Mouse (Mus musculus): ENCODE measurements around the gene Il6st.
A peak's percentile ranks its signal among the peaks of the same experiment; 100 is the strongest.

The Il6st gene

DNA sequence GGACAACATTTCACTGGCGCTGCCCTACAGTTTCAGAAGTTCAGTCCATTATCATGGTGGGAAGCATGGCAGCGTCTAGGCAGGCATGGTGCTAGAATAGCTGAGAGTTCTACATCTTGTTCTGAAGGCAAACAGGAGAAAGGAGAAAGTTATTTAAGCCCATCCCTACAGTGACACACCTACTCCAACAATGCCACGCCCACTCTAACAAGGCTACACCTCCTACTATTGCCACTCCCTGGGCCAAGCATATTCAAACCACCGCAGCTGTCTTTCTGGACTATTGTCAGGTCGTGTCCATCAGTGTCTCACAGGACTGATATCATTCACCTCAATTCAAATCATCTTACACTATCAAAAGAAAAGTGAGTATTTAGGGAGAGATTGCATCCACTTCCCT, 22.8 kb downstream of the Il6st start:
- no peak for DNase-seq

DNA sequence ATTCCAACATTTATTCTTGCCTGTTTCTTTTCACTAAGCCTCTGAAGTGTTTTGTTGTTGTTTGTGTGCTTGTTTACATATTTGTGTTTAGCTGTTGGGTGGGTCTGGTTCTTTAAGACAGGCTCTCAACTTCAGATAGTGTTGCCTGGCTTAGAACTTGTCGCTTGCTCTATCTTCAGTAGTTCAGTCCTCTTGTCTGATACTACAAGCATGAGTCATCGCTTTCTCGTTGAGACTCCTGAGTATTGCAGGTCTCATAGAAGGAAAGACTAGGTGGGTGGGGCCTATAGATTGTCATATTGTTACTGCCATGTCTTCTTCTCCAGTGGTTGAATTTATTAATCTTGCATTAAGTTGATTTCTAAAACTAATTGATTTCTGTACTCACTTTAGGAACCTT, 26.2 kb downstream of the Il6st start:
- no peak for DNase-seq

- DNase-seq = no peak
Observed at GRCm38 (mm10) chr13:112491636-112492284, 27.9 kb downstream of the Il6st start.

- DNase-seq = no peak
Observed at GRCm38 (mm10) chr13:112492285-112492678, 28.4 kb downstream of the Il6st start.

DNA sequence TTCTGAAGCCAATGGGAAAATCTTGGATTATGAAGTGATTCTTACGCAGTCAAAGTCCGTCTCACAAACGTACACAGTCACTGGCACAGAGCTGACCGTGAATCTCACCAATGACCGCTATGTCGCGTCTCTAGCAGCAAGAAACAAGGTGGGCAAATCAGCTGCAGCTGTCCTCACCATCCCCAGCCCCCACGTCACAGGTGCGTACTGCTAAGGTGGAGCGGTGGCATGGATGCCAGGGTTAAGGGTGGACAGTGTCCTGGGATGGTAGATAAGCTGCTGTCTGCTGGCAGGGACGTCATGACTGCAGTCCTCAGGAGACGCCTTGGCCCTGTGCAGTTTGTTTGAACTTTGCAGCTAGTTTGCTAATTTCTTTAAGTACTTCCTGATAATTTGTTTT, 30.7 kb downstream of the Il6st start:
- DNase-seq = no peak

- DNase-seq = no peak
Observed at GRCm38 (mm10) chr13:112500027-112500426, 36.2 kb downstream of the Il6st start.

DNA sequence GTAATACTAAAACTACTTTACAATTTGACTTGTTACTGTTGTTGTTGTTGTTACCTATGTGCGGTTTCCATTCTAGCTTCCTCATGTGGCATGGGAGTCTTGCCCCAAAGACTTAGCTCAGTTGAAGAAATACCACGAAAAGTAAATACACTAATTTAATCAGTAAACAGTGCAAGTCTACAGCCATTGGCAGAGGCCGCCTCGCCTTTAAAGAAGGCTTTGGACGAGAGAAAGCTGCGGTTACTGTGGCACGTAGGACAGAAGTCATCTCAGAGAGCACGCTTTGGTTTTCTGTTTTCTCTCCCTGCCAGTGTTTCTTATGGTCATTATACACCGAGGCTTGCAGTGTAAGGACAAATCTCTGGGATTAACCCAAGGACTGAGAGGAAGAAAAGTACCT, 36.6 kb downstream of the Il6st start:
- DNase-seq = no peak

DNA sequence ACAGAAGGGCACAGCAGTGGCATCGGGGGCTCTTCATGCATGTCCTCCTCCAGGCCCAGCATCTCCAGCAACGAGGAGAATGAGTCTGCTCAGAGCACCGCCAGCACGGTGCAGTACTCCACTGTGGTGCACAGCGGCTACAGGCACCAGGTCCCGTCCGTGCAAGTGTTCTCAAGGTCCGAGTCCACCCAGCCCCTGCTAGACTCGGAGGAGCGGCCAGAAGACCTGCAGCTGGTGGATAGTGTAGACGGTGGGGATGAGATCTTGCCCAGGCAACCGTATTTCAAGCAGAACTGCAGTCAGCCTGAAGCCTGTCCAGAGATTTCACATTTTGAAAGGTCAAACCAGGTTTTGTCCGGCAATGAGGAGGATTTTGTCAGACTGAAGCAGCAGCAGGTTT, 40.0 kb downstream of the Il6st start:
- DNase-seq = no peak

- no peak for DNase-seq
Observed at GRCm38 (mm10) chr13:112505436-112505835, 41.6 kb downstream of the Il6st start.

- peak; percentile 42 for DNase-seq
Observed at GRCm38 (mm10) chr13:112506766-112507165, 42.9 kb downstream of the Il6st start.

DNA sequence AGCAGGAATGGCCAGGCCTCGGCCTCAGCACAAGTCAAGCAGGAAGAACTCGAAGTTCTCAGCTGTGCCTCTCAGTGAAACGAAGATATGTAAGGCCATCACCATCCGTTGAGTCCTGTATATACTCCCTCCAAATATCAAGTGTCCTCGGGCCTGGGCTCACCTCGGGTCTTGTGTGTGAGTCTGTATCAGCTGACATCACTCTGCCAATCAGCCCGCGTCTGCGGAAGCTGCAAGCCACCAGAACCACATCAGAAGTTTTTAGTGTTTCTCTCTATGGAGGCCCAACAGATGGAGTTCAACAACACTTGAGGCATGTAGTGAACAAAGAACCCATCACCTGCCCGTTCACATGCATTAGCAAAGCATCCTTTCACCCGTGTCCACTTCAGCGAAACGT, 43.8 kb downstream of the Il6st start:
- no peak for DNase-seq

DNA sequence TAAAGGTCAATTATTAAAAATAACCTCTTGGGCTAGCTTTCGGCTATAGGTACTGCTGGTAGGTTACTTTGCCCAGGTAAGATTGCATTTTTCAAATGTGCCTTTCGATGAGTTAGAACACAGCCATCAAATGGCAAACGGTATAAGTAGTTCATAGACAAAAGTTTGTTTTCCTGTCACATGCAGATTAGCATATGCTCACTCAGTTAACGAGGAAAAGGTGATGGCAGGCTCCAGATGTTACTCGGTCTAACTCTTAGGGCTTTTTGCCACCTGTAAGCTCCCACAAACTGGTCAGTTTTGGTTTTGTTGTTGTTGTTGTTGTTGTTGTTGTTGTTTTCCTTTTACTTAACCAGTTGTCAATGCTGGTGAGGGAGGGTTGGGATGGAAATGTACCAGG, 44.6 kb downstream of the Il6st start:
- no peak for DNase-seq

- DNase-seq = peak; percentile 78
Observed at GRCm38 (mm10) chr13:112509465-112509864, 45.6 kb downstream of the Il6st start.

- DNase-seq = no peak
Observed at GRCm38 (mm10) chr13:112510437-112511212, 46.8 kb downstream of the Il6st start.

DNA sequence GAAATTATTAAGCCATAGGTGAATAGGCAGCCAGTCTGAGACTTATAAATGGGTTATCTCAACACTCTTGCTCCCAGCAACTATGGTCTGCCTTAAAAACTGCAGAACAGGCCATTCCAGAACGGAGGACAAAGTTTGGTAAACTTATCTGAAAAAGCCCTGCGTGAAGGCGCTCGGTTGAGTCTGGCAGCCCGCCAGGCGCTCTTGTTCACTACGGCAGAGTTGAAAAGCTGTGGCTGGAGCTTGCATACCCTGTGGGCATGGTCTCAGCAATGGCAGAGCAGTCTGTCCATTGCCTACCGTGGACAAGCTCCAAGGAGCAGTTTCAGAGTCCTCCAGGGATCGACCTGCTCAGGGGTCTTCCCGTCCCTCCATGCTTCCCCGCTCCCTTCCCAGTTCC, 47.4 kb downstream of the Il6st start:
- DNase-seq = peak; percentile 61

GRCm38 (mm10) chr13:112511810-112512209, 47.9 kb downstream of the Il6st start:
- DNase-seq = no peak

- no peak for DNase-seq
Observed at GRCm38 (mm10) chr13:112512824-112513223, 49.0 kb downstream of the Il6st start.

- no peak for DNase-seq
Observed at GRCm38 (mm10) chr13:112514546-112514945, 50.7 kb downstream of the Il6st start.

DNA sequence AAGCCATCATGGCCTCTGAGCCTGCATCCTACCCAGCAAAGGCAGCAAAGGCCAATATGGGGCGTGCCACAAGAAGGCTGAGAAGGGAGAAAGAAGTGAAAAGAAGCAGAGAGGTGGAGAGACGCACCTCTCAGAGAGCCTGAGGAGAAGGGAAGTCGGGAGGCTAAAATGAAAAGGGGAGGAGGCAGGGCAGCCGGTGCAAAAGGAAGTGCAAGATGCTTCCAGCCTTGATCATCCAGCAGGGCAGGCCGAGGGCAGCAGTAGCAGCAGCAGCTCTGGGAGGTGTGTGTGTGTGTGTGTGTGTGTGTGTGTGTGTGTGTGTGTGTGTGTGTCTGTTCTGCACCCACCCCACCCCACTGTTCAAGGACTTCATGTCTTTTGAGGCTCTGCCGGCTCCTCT, 58.4 kb downstream of the Il6st start:
- no peak for DNase-seq

DNA sequence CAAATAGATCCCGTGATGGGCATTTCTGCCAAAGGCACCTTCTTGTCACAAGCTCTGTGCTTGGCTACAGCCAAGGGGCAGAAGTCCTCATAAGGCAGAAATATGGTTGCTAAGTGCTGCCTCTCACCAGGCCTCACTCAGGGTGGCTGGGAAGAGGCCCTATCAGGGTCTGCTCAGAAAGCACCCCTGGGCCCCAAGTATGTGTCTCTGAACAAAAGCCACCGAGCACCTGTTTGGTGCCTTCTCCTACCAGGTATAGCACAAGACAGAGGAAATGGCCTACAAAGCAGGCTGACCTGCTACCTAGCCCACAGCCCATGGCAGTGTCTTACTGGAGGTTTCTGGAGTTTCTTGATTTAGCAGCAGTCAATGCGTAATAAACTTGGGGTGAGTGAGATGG, 59.0 kb downstream of the Il6st start:
- no peak for DNase-seq

DNA sequence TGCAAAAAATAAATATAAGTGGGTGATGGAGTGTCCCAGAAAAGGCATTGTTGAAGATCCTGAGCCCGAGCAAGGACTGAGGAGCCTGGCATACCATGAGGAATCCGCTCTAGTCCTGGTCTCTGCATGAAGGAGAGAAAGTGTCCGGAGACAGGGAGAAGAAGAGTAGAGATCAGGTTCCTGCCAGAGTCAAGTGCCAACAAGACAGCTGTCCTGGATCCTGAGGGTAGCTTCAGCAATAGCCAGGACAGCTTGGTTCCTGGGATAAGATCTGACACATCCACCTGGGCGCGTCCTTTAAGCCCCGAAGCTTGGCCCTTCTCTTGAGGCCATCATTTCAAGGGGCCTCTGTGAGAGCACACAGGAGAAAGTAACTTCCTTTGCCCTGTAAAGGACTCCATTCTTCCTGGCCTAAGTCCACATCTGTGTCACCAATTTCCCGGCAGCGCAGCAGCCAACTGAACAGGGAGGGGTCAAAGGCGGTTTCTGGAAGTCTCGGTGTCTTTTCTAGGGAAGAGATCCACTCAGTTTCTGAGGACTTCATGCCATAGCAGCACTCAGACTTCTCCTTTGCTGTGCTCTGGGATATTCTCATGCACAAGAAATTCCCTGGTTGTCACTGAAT, 59.6 kb downstream of the Il6st start:
- no peak for DNase-seq

DNA sequence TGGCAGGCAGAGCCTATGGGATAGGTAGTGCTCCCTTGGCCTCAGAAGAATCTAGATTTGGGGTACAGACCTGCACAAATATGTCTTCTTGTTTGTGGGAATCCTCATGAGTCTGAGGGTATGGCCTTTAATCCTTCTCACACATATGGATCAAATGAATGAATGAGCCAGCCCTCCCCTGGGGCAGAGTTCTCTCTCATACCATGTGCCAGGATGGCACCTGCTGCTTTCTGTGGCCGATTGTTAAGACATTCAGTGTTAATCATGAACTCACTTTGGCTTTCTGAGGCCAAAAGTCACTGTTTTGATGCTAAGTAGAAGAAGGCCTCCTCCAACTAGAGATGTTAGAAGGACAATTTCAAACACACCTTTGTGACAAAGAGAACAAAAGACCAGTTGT, 63.3 kb downstream of the Il6st start:
- peak; percentile 36 for DNase-seq

DNA sequence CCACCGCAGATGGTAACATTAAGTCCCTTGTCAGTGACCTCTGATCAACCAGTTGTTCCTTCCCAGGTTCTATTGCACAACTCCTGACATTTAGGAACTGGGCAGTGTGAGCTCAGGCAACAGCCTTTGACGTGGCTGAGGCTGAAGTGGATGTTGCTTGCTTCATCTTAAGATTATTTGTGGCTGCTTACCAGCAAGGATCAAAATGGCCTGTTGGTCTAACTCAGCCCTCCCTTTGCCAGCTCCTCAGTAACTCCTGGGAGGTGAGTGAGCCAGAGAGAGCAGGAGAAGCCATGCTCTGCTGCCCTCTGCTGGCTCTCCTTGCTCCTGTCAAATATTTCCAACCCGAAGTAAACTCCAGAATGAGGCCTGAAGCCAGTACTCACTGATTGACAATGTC, 66.0 kb downstream of the Il6st start:
- peak; percentile 89 for DNase-seq

DNA sequence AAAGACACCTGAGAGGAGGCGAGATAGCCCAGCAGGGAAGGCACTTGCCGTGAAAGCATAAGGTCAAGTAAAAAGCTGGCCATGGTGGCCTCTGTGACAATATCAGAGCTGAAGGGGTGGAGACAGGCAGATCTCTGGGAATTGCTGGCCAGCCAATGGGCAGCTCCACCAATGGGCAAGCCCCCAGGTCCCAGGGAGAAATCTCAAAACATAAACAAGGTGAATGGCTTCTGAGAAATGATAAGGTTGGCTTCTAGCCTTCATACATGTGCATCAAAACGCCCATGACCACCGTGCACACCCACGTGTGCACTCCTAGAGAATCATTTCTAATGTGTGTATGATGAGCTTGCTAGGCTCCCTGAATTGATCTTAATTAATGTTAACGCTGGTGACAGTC, 68.4 kb downstream of the Il6st start:
- DNase-seq = no peak

All from kidney, postnatal 10 days (tissue).